Mouse (Mus musculus) thymus, adult 2 months (tissue): ENCODE results near the gene Gm10188. TPM values are rescaled to one million over a fixed set of nuclear protein-coding genes. Genes with fewer than 3 reads are reported as not detected.

Experiments
- DNase-seq: peaks from one replicate; pipeline ENCODE4 v3.0.0; 2021
- H3K27ac ChIP-seq: fragments of 200-500 bp; 2 replicates; pipeline ENCODE4 v1.5.1; 2012; ENCODE audit warnings: low read length, control low read depth; ENCODE audit not compliant: control insufficient read depth, insufficient read depth
- H3K27me3 ChIP-seq: fragments of 200-500 bp; 2 replicates; pipeline ENCODE4 v1.6.1; 2012; ENCODE audit warnings: mild to moderate bottlenecking, low read length, moderate library complexity, mixed read lengths; ENCODE audit not compliant: control insufficient read depth, insufficient read depth
- H3K36me3 ChIP-seq: fragments of 200-500 bp; 2 replicates; pipeline ENCODE4 v1.6.1; 2012; ENCODE audit warnings: mild to moderate bottlenecking, low read length, moderate library complexity; ENCODE audit not compliant: control insufficient read depth, insufficient read depth
- H3K4me1 ChIP-seq: fragments of 200-500 bp; replicated peaks from 2 replicates; pipeline ENCODE4 v1.6.1; 2012; ENCODE audit warnings: low read length; ENCODE audit not compliant: control insufficient read depth, insufficient read depth
- H3K4me3 ChIP-seq: fragments of 200-500 bp; 2 replicates; pipeline ENCODE4 v1.5.1; 2012; ENCODE audit warnings: mild to moderate bottlenecking, low read length, control low read depth, moderate library complexity; ENCODE audit not compliant: control insufficient read depth, insufficient read depth
- CTCF ChIP-seq: fragments of 200-500 bp; IDR thresholded peaks from 2 replicates; pipeline ENCODE4 v1.5.1; 2012; ENCODE audit warnings: mild to moderate bottlenecking, control low read depth, low read length, moderate library complexity, borderline replicate concordance; ENCODE audit not compliant: control insufficient read depth, poor library complexity, insufficient read depth; ENCODE audit errors: extremely low read depth
- POLR2A ChIP-seq: fragments of 200-500 bp; IDR thresholded peaks from 2 replicates; pipeline ENCODE4 v1.6.1; 2012; ENCODE audit warnings: mild to moderate bottlenecking, low read length, control low read depth, moderate library complexity; ENCODE audit not compliant: control insufficient read depth, poor library complexity, insufficient read depth; ENCODE audit errors: extremely low read depth
- WGBS: fragments of 180-500 bp; shearing (Covaris S2); methylation state at CpG from one replicate; pipeline ENCODE4 v1.1.7; 2018; 5-methylcytosine and 5-hydroxymethylcytosine counted together
- polyA plus RNA-seq: library from polyadenylated mRNA; depleted of rRNA; stranded (reverse); fragments of >200 nt; gene quantifications from 2 replicates; pipeline ENCODE4 v1.2.3, GENCODE M21; 2012

Gene Gm10188
- polyA plus RNA-seq, 1 experiment = not detected

- no peak overlapping the region for H3K4me3 ChIP-seq
- H3K27me3 ChIP-seq = no peaks in the 10 kb centered on the region
- H3K36me3 ChIP-seq = no peaks in the 10 kb centered on the region
- H3K4me1 ChIP-seq = no peaks in the 10 kb centered on the region
- no peak overlapping the region for H3K27ac ChIP-seq
- DNase-seq = no peak
- 94% methylated on average over 2 of the region's 2 CpGs for WGBS
- no peak for TF ChIP-seq CTCF
- TF ChIP-seq POLR2A = no peak
Measured at GRCm38 (mm10) chr1:132201936-132202335, 27.6 kb downstream of the Gm10188 start.

GRCm38 (mm10) chr1:132201511-132201860 lies 28.1 kb downstream of the Gm10188 start:
- Histone ChIP-seq H3K27me3 (no peaks in the 10 kb centered on the region), H3K4me1 (no peaks in the 10 kb centered on the region), H3K4me3 (no peak overlapping the region), H3K27ac (no peak overlapping the region), H3K36me3 (no peaks in the 10 kb centered on the region)
- 85% methylated on average over 4 of the region's 4 CpGs for WGBS
- no peak for DNase-seq
- no peak for TF ChIP-seq CTCF
- no peak for TF ChIP-seq POLR2A

- Histone ChIP-seq H3K4me3 (no peak overlapping the region), H3K27ac (no peak overlapping the region), H3K4me1 (no peaks in the 10 kb centered on the region), H3K27me3 (no peaks in the 10 kb centered on the region), H3K36me3 (no peaks in the 10 kb centered on the region)
- TF ChIP-seq CTCF = no peak
- no peak for TF ChIP-seq POLR2A
- 67% methylated on average over 11 of the region's 11 CpGs for WGBS
- no peak for DNase-seq
Measured at GRCm38 (mm10) chr1:132200562-132201510, 28.7 kb downstream of the Gm10188 start.

- TF ChIP-seq POLR2A (no peak), CTCF (no peak)
- Histone ChIP-seq H3K27ac (no peak overlapping the region), H3K4me1 (no peaks in the 10 kb centered on the region), H3K36me3 (no peaks in the 10 kb centered on the region), H3K4me3 (no peak overlapping the region), H3K27me3 (no peaks in the 10 kb centered on the region)
- DNase-seq = no peak
- 33% methylated on average over 12 of the region's 12 CpGs for WGBS
Measured at GRCm38 (mm10) chr1:132199934-132200333, 29.6 kb downstream of the Gm10188 start.

GRCm38 (mm10) chr1:132199244-132199643 lies 30.3 kb downstream of the Gm10188 start:
- Histone ChIP-seq H3K27ac (no peak overlapping the region), H3K27me3 (no peaks in the 10 kb centered on the region), H3K4me1 (no peaks in the 10 kb centered on the region), H3K36me3 (no peaks in the 10 kb centered on the region), H3K4me3 (no peak overlapping the region)
- 88% methylated on average over 6 of the region's 6 CpGs for WGBS
- TF ChIP-seq CTCF (no peak), POLR2A (no peak)
- no peak for DNase-seq

- no peak overlapping the region for H3K4me3 ChIP-seq
- peaks cover 2% of the 10 kb centered on the region; the same call in 1 of the 2 replicates for H3K27me3 ChIP-seq
- TF ChIP-seq POLR2A = no peak
- no peak for TF ChIP-seq CTCF
- H3K36me3 ChIP-seq = no peaks in the 10 kb centered on the region
- no peak overlapping the region for H3K27ac ChIP-seq
- 89% methylated on average over 16 of the region's 16 CpGs for WGBS
- DNase-seq = no peak
- no peaks in the 10 kb centered on the region for H3K4me1 ChIP-seq
Measured at GRCm38 (mm10) chr1:132198401-132199071, 31.0 kb downstream of the Gm10188 start.

GRCm38 (mm10) chr1:132197666-132198065 lies 31.9 kb downstream of the Gm10188 start:
- Histone ChIP-seq H3K36me3 (no peaks in the 10 kb centered on the region), H3K27ac (no peak overlapping the region), H3K4me1 (no peaks in the 10 kb centered on the region), H3K27me3 (peaks cover 2% of the 10 kb centered on the region; the same call in 1 of the 2 replicates), H3K4me3 (no peak overlapping the region)
- 63% methylated on average over 9 of the region's 9 CpGs for WGBS
- no peak for DNase-seq
- TF ChIP-seq CTCF (no peak), POLR2A (no peak)
